Mouse (Mus musculus) MEL (cell line): ENCODE data around the gene Ass1. TPM values are rescaled to one million over a fixed set of nuclear protein-coding genes. Genes with fewer than 3 reads are reported as not detected.
A peak's percentile ranks its signal among the peaks of the same experiment; 100 is the strongest.

Experiments used
- DNase-seq: peaks from one replicate; pipeline ENCODE4 v3.0.0; 2011; ENCODE audit warnings: low read depth, low spot score
- H3K27ac ChIP-seq: 2 replicates; pipeline ENCODE4 v1.5.1; 2012; ENCODE audit warnings: low read depth, mild to moderate bottlenecking, control low read depth, low read length, moderate library complexity; ENCODE audit not compliant: control insufficient read depth
- H3K27me3 ChIP-seq, 2 experiments: fragments of 150-350 bp in 1 of 2; sonication (generic) in 1 of 2; 2 replicates each; pipeline ENCODE4 v1.6.1; 2012; ENCODE audit warnings: low read length in 2 of 2, mild to moderate bottlenecking in 2 of 2, improper control_type of control experiment in 1 of 2, moderate library complexity in 1 of 2; ENCODE audit not compliant: insufficient read depth in 2 of 2, control insufficient read depth in 1 of 2
- H3K36me3 ChIP-seq, 2 experiments: 2 replicates each; pipeline ENCODE4 v1.6.1; 2012 to 2014; ENCODE audit warnings: low read length in 2 of 2, improper control_type of control experiment in 1 of 2, inconsistent platforms in 1 of 2, mild to moderate bottlenecking in 1 of 2; ENCODE audit not compliant: insufficient read depth in 2 of 2, control insufficient read depth in 1 of 2
- H3K4me1 ChIP-seq, 2 experiments: fragments of 150-350 bp in 1 of 2; sonication (generic) in 1 of 2; 2 replicates each; pipeline ENCODE4 v1.6.1; 2012; ENCODE audit warnings: low read length in 2 of 2, improper control_type of control experiment in 1 of 2, mild to moderate bottlenecking in 1 of 2; ENCODE audit not compliant: insufficient read depth in 2 of 2, control insufficient read depth in 1 of 2
- H3K4me3 ChIP-seq, 2 experiments: fragments of 150-350 bp in 1 of 2; sonication (generic) in 1 of 2; 2 replicates each; pipeline ENCODE4 v1.5.1; 2012; ENCODE audit warnings: low read depth in 2 of 2, low read length in 2 of 2, mild to moderate bottlenecking in 2 of 2, moderate library complexity in 2 of 2, control low read depth in 1 of 2, improper control_type of control experiment in 1 of 2; ENCODE audit not compliant: control insufficient read depth in 1 of 2, insufficient read depth in 1 of 2
- H3K79me2 ChIP-seq: 2 replicates; pipeline ENCODE4 v1.6.1; 2012; ENCODE audit warnings: mild to moderate bottlenecking, low read length, moderate library complexity; ENCODE audit not compliant: control insufficient read depth, poor library complexity, insufficient read depth
- H3K9ac ChIP-seq: 2 replicates; pipeline ENCODE4 v1.6.1; 2012; ENCODE audit warnings: low read depth, mild to moderate bottlenecking, control low read depth, low read length, moderate library complexity; ENCODE audit not compliant: control insufficient read depth, poor library complexity, severe bottlenecking
- H3K9me3 ChIP-seq: fragments of 150-350 bp; sonication (generic); replicated peaks from 2 replicates; pipeline ENCODE4 v1.6.1; 2012; ENCODE audit warnings: mild to moderate bottlenecking, low read length, improper control_type of control experiment, moderate library complexity; ENCODE audit not compliant: insufficient read depth
- CTCF ChIP-seq, 3 experiments: IDR thresholded peaks in 2 of 3; conservative IDR thresholded peaks in 1 of 3; 2 replicates each; pipeline ENCODE4 v1.5.1; 2011 to 2012; ENCODE audit warnings: low read length in 3 of 3, low read depth in 2 of 3, mild to moderate bottlenecking in 2 of 3, improper control_type of control experiment in 1 of 3, inconsistent platforms in 1 of 3, mixed read lengths in 1 of 3, moderate library complexity in 1 of 3; ENCODE audit not compliant: control insufficient read depth in 1 of 3, insufficient read depth in 1 of 3, poor library complexity in 1 of 3, severe bottlenecking in 1 of 3
- ELF1 ChIP-seq: IDR thresholded peaks from 2 replicates; pipeline ENCODE4 v1.6.1; 2014; ENCODE audit warnings: low read depth, mild to moderate bottlenecking, inconsistent platforms, low read length, improper control_type of control experiment, moderate library complexity
- EP300 ChIP-seq, 2 experiments: IDR thresholded peaks; 2 replicates each; pipeline ENCODE4 v1.6.1; 2011; ENCODE audit warnings: improper control_type of control experiment in 2 of 2, low read length in 2 of 2, low read depth in 1 of 2, mild to moderate bottlenecking in 1 of 2
- ETS1 ChIP-seq: IDR thresholded peaks from 2 replicates; pipeline ENCODE4 v1.6.1; 2012; ENCODE audit warnings: low read depth, mild to moderate bottlenecking, inconsistent platforms, low read length, improper control_type of control experiment, moderate library complexity
- GATA1 ChIP-seq: IDR thresholded peaks from 2 replicates; pipeline ENCODE4 v1.6.1; 2011; ENCODE audit warnings: low read depth, low read length, improper control_type of control experiment
- HCFC1 ChIP-seq: IDR thresholded peaks from 2 replicates; pipeline ENCODE4 v1.6.1; 2012; ENCODE audit warnings: low read depth, mild to moderate bottlenecking, inconsistent platforms, low read length, improper control_type of control experiment, moderate library complexity
- JUND ChIP-seq: IDR thresholded peaks from 2 replicates; pipeline ENCODE4 v1.6.1; 2011; ENCODE audit warnings: low read depth, mild to moderate bottlenecking, improper control_type of control experiment, low read length
- KAT2A ChIP-seq: conservative IDR thresholded peaks from 2 replicates; pipeline ENCODE4 v1.6.1; 2012; ENCODE audit warnings: low read depth, low read length, improper control_type of control experiment, inconsistent platforms
- MAFK ChIP-seq: IDR thresholded peaks from 2 replicates; pipeline ENCODE4 v1.6.1; 2011; ENCODE audit warnings: low read depth, mild to moderate bottlenecking, low read length, improper control_type of control experiment, borderline replicate concordance
- MAX ChIP-seq: IDR thresholded peaks from 2 replicates; pipeline ENCODE4 v1.6.1; 2011; ENCODE audit warnings: low read length, improper control_type of control experiment
- MAZ ChIP-seq: IDR thresholded peaks from 2 replicates; pipeline ENCODE4 v1.6.1; 2012; ENCODE audit warnings: low read depth, mild to moderate bottlenecking, inconsistent platforms, low read length, improper control_type of control experiment
- MEF2A ChIP-seq: IDR thresholded peaks from 2 replicates; pipeline ENCODE4 v1.6.1; 2014; ENCODE audit warnings: low read depth, mild to moderate bottlenecking, inconsistent platforms, low read length, improper control_type of control experiment; ENCODE audit not compliant: poor library complexity, insufficient replicate concordance, severe bottlenecking; ENCODE audit errors: extremely low read depth
- MYC ChIP-seq: IDR thresholded peaks from 2 replicates; pipeline ENCODE4 v1.6.1; 2011; ENCODE audit warnings: low read depth, mild to moderate bottlenecking, low read length, improper control_type of control experiment, moderate library complexity
- POLR2A ChIP-seq, 2 experiments: IDR thresholded peaks; 2 replicates each; pipeline ENCODE4 v1.6.1; 2011 to 2012; ENCODE audit warnings: low read length in 2 of 2, mild to moderate bottlenecking in 2 of 2, control low read depth in 1 of 2, improper control_type of control experiment in 1 of 2, low read depth in 1 of 2, moderate library complexity in 1 of 2; ENCODE audit not compliant: control insufficient read depth in 1 of 2, insufficient read depth in 1 of 2, poor library complexity in 1 of 2
- POLR2AphosphoS5 ChIP-seq: IDR thresholded peaks from 2 replicates; pipeline ENCODE4 v1.6.1; 2012; ENCODE audit warnings: low read depth, borderline replicate concordance, mild to moderate bottlenecking, inconsistent platforms, low read length, moderate library complexity, mixed read lengths
- SIN3A ChIP-seq: IDR thresholded peaks from 2 replicates; pipeline ENCODE4 v1.6.1; 2012; ENCODE audit warnings: low read length, improper control_type of control experiment, inconsistent platforms
- SMC3 ChIP-seq: IDR thresholded peaks from 2 replicates; pipeline ENCODE4 v1.6.1; 2011; ENCODE audit warnings: low read depth, low read length, improper control_type of control experiment
- TAL1 ChIP-seq: IDR thresholded peaks from 2 replicates; pipeline ENCODE4 v1.6.1; 2012; ENCODE audit warnings: mild to moderate bottlenecking, inconsistent platforms, low read length, moderate library complexity, mixed read lengths
- TBP ChIP-seq: IDR thresholded peaks from 2 replicates; pipeline ENCODE4 v1.8.0; 2011; ENCODE audit warnings: low read depth, low read length, improper control_type of control experiment
- UBTF ChIP-seq: IDR thresholded peaks from 2 replicates; pipeline ENCODE4 v1.6.1; 2012; ENCODE audit warnings: low read depth, mild to moderate bottlenecking, inconsistent platforms, low read length, improper control_type of control experiment, moderate library complexity, borderline replicate concordance; ENCODE audit not compliant: insufficient read depth
- ZNF384 ChIP-seq: IDR thresholded peaks from 2 replicates; pipeline ENCODE4 v1.6.1; 2012; ENCODE audit warnings: low read depth, mild to moderate bottlenecking, inconsistent platforms, low read length, improper control_type of control experiment
- polyA plus RNA-seq, 2 experiments: library from polyadenylated mRNA; stranded (reverse) in 1 of 2; unstranded in 1 of 2; fragments of >175 nt in 1 of 2; fragments of >200 nt in 1 of 2; gene quantifications; 2 replicates each; pipeline versions ENCODE4 v1.2.1 to v1.2.4; 2012; ENCODE audit warnings: low replicate concordance in 2 of 2, low read depth in 1 of 2; ENCODE audit not compliant: insufficient read length in 2 of 2, insufficient read depth in 1 of 2, missing spikeins in 1 of 2
- total RNA-seq: library from RNA; depleted of rRNA; stranded (reverse); fragments of 300-350 nt; gene quantifications from 2 replicates; pipeline ENCODE4 v1.2.3, GENCODE M21; 2012

Gene Ass1
- total and polyA plus RNA-seq, 3 experiments: 45.0 to 88.0 TPM; not detected in 1

DNA sequence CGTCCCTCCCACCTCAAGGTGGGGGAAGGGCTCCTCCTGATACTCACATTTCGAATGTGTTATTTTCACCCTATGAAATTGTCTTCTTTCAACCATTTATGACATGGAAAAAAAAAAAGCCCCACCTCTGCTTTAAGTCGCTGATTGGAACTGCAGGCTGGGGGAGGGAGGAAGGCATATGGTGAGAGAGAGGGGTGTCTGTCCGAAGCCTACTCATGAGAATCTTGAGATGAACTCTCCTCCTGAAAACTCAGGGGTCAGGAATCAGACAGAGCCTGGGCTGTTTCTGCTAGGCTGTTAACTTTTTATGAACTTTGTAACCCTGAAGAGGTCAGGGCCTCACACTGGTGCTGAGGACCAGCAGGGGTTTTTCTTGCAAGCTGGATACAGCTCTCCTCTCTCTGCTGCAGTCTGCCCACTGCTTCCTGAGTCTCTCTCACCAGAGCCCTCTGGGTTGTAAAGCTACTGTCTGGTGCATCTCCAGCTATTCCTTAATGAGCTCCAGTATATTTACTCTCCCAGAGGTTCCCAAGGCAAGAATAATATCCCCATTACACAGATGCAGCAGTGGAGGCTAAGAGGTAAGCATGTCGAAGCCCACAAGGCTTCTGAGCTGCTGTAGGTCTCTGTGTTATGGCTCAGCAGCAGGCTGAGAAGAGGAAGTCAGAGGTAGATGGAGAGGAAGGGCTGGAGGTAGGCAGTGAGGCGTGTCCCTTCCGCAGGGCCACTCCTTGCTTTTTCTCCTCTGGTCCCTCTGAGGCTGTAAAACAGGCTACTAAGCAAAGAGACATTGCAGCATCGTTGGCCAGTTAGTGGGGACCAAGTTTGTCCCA, 6.1 kb upstream of the Ass1 start:
- no peak overlapping the region for H3K4me3 ChIP-seq
- no peak overlapping the region for H3K27ac ChIP-seq
- H3K79me2 ChIP-seq: no peaks in the 10 kb centered on the region
- H3K9ac ChIP-seq: no peak overlapping the region
- H3K27me3 ChIP-seq: no peaks in the 10 kb centered on the region
- TF ChIP-seq TBP: 0 out of 2 replicates have a peak, but pooled peaks have one; percentile 54
- no peak for TF ChIP-seq ZNF384
- TF ChIP-seq POLR2A (IDR thresholded peaks at IDR 0.05; ENCODE audit: control insufficient read depth in 1 of 2, insufficient read depth in 1 of 2, low read depth in 1 of 2, low read length in 2 of 2, poor library complexity in 1 of 2): peak in 1 of 2 experiments; percentile 44; a peak in 1 of 4 replicates
- H3K4me1 ChIP-seq: peaks cover 7 to 25% of the 10 kb centered on the region in 2 experiments
- H3K9me3 ChIP-seq: no peaks in the 10 kb centered on the region
- peak; percentile 68 for DNase-seq
- no peaks in the 10 kb centered on the region; a peak in 1 of 4 replicates for H3K36me3 ChIP-seq

DNA sequence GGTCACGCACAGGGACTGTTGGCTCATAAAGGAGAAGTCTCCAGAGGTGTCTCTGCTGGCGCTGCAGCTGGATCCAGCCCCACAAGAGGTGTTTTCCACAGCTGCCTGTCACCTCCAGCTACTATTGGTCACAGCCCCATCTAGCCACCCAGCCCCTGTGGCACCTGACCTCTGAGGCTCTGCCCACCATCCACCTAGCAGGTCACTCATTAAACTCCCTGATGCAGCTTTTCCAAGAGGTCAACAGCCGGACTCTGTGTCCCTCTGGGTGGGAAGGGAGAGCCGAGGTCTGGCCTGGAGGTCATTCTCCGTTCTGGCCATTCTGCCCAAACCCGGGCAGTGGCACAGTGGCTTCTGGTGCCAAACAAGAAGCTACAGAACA, 5.5 kb upstream of the Ass1 start:
- H3K79me2 ChIP-seq: no peaks in the 10 kb centered on the region
- no peaks in the 10 kb centered on the region; a peak in 1 of 4 replicates for H3K36me3 ChIP-seq
- H3K9ac ChIP-seq: no peak overlapping the region
- no peak for DNase-seq
- H3K27me3 ChIP-seq: no peaks in the 10 kb centered on the region
- no peaks in the 10 kb centered on the region for H3K9me3 ChIP-seq
- TF ChIP-seq MAFK: no peak
- no peak for TF ChIP-seq KAT2A
- TF ChIP-seq SIN3A: no peak
- no peak for TF ChIP-seq EP300 (IDR thresholded peaks at IDR 0.05; ENCODE audit: low read depth in 1 of 2, low read length in 2 of 2)
- TF ChIP-seq JUND: no peak
- no peak for TF ChIP-seq TAL1
- no peak for TF ChIP-seq UBTF
- no peak for TF ChIP-seq CTCF (IDR thresholded peaks at IDR 0.05 in 2 of 3, conservative IDR thresholded peaks at IDR 0.05 in 1 of 3; ENCODE audit: control insufficient read depth in 1 of 3, insufficient read depth in 1 of 3, low read depth in 2 of 3, low read length in 3 of 3, poor library complexity in 1 of 3, severe bottlenecking in 1 of 3)
- TF ChIP-seq MAX: no peak
- no peak for TF ChIP-seq SMC3
- no peak for TF ChIP-seq HCFC1
- TF ChIP-seq ETS1: no peak
- no peak for TF ChIP-seq MAZ
- no peak for TF ChIP-seq MEF2A
- TF ChIP-seq ELF1: no peak
- TF ChIP-seq ZNF384: no peak
- no peak for TF ChIP-seq GATA1
- TF ChIP-seq TBP: no peak
- no peak for TF ChIP-seq MYC
- no peak for TF ChIP-seq POLR2AphosphoS5
- TF ChIP-seq, all 39 proteins: peak for 0
- H3K4me1 ChIP-seq: peaks cover 5 to 19% of the 10 kb centered on the region in 2 experiments
- H3K27ac ChIP-seq: no peak overlapping the region
- H3K4me3 ChIP-seq: no peak overlapping the region
